10 mouse cellular contexts compared by ENCODE assay signal in genomic region chr16:30827901-30828608, GRCm38 (mm10).
DNase-seq lines count a peak whose midpoint lies in the region; ATAC-seq and TF ChIP-seq lines count a peak whose summit lies in the region.
"Had no signal": no experiment of that assay in that cellular context is flagged by ENCODE, and none has a peak within 500 bp of the region (broad histone marks: within the 10 kb centered on the region; RNA-seq: fewer than 3 reads in every experiment).

No protein-coding gene starts in this region.

- H3K27me3 ChIP-seq in kidney, adult 2 months (replicated peaks; ENCODE audit: control insufficient read depth, insufficient read depth, low read length): no peaks in the 10 kb centered on the region
- H3K27me3 ChIP-seq in kidney, embryonic 16.5 days (ENCODE audit: insufficient read depth, low read length): no peaks in the 10 kb centered on the region
- H3K27me3 ChIP-seq: CH12.LX had no signal

- H3K9ac ChIP-seq in kidney, embryonic 16.5 days (replicated peaks; ENCODE audit: low read length): no peak overlapping the region

- no peaks in the 10 kb centered on the region; the same call in 1 of the 2 replicates for H3K9me3 ChIP-seq in kidney, embryonic 16.5 days (ENCODE audit: low read length)

- WGBS in kidney, adult 2 months: 73% methylated on average over 9 of the region's 9 CpGs
- 64% methylated on average over 9 of the region's 9 CpGs for WGBS in kidney, embryonic 16.5 days

- TF ChIP-seq POLR2A in kidney, adult 2 months (IDR thresholded peaks at IDR 0.05; ENCODE audit: low read depth, low read length): no peak

- no peaks in the 10 kb centered on the region for H3K36me3 ChIP-seq in kidney, adult 2 months (ENCODE audit: control insufficient read depth, insufficient read depth, low read length)
- H3K36me3 ChIP-seq in kidney, embryonic 16.5 days (ENCODE audit: insufficient read depth, low read length): no peaks in the 10 kb centered on the region

- H3K4me2 ChIP-seq in kidney, embryonic 16.5 days (replicated peaks; ENCODE audit: low read depth, low read length): no peak overlapping the region

- peak; percentile 68 for DNase-seq in kidney, adult 2 months
- no peak for DNase-seq in kidney, adult 18-20 months
- peak; percentile 37 to 65 for DNase-seq in gastrocnemius, postnatal 36 days
- peak; percentile 28 for DNase-seq in ovary, postnatal 36 days (ENCODE audit: low spot score)
- DNase-seq in cerebellum, postnatal 25 days: no peak
- no peak for DNase-seq in MN1 (ENCODE audit: low spot score)

- H3K4me3 ChIP-seq in kidney, adult 2 months (ENCODE audit: insufficient read depth, low read depth, low read length): no peak overlapping the region
- H3K4me3 ChIP-seq in kidney, embryonic 16.5 days (ENCODE audit: low read length): no peak overlapping the region
- H3K4me3 ChIP-seq: erythroblast, embryonic 14.5 days had no signal

- no peak for TF ChIP-seq CTCF in kidney, adult 2 months (conservative IDR thresholded peaks at IDR 0.05; ENCODE audit: insufficient read depth, insufficient read length, low read depth, low read length)

- intact Hi-C loops in gastrocnemius, postnatal 36 days (cut with DNase I): no loop called here

- no peak overlapping the region for H3K27ac ChIP-seq in kidney, adult 2 months (ENCODE audit: insufficient read depth, low read depth, low read length)
- H3K27ac ChIP-seq in kidney, embryonic 16.5 days (ENCODE audit: low read length): peak overlapping the region; percentile 54

- H3K4me1 ChIP-seq in kidney, adult 2 months (ENCODE audit: control insufficient read depth, insufficient read depth, low read length): no peaks in the 10 kb centered on the region
- 0 out of 2 replicates have a peak, but pooled peaks cover 6% of the 10 kb centered on the region for H3K4me1 ChIP-seq in kidney, embryonic 16.5 days (ENCODE audit: insufficient read depth, low read length)

- 0 out of 2 replicates have a peak, but pooled peaks have one; percentile 9 for ATAC-seq in kidney, embryonic 16.5 days (ENCODE audit: low FRiP score, low TSS enrichment)
- ATAC-seq in erythroblast, adult 5-6 weeks (replicated peaks; ENCODE audit: low FRiP score, poor library complexity, severe bottlenecking): no peak

Comparison
In these comparisons a context has a peak if more than half of its experiments do, and no peak if none do; other contexts are left out.
1. DNase-seq: peak in kidney, adult 2 months (single experiment), gastrocnemius, postnatal 36 days (2 of 2) and ovary, postnatal 36 days (single experiment); none in kidney, adult 18-20 months (single experiment), cerebellum, postnatal 25 days (0 of 2) and MN1 (single experiment).